Mouse (Mus musculus): ENCODE results near the gene Akap2.

The Akap2 gene

GRCm38 (mm10) chr4:57798286-57799018, 81.0 kb downstream of the Akap2 start:
- no peak for DNase-seq

- DNase-seq: no peak
Measured at GRCm38 (mm10) chr4:57799297-57799696, 81.8 kb downstream of the Akap2 start.

- DNase-seq: no peak
Measured at GRCm38 (mm10) chr4:57801239-57801638, 83.8 kb downstream of the Akap2 start.

GRCm38 (mm10) chr4:57801986-57802385, 84.5 kb downstream of the Akap2 start:
- no peak for DNase-seq

GRCm38 (mm10) chr4:57802411-57802810, 85.0 kb downstream of the Akap2 start:
- DNase-seq: no peak

GRCm38 (mm10) chr4:57804902-57805301, 87.4 kb downstream of the Akap2 start:
- DNase-seq: no peak

GRCm38 (mm10) chr4:57809449-57809848, 92.0 kb downstream of the Akap2 start:
- DNase-seq: no peak

GRCm38 (mm10) chr4:57812075-57812474, 94.6 kb downstream of the Akap2 start:
- no peak for DNase-seq

- DNase-seq: no peak
Measured at GRCm38 (mm10) chr4:57812916-57813575, 95.6 kb downstream of the Akap2 start.

GRCm38 (mm10) chr4:57813576-57813945, 96.1 kb downstream of the Akap2 start:
- no peak for DNase-seq

- DNase-seq: no peak
Measured at GRCm38 (mm10) chr4:57815355-57815754, 97.9 kb downstream of the Akap2 start.

GRCm38 (mm10) chr4:57816146-57816545, 98.7 kb downstream of the Akap2 start:
- no peak for DNase-seq

GRCm38 (mm10) chr4:57820839-57821374, 103.5 kb downstream of the Akap2 start:
- no peak for DNase-seq

GRCm38 (mm10) chr4:57821556-57822356, 104.3 kb downstream of the Akap2 start:
- no peak for DNase-seq

GRCm38 (mm10) chr4:57822641-57823040, 105.2 kb downstream of the Akap2 start:
- no peak for DNase-seq

- DNase-seq: no peak
Measured at GRCm38 (mm10) chr4:57824626-57825240, 107.3 kb downstream of the Akap2 start.

- no peak for DNase-seq
Measured at GRCm38 (mm10) chr4:57826272-57826671, 108.8 kb downstream of the Akap2 start.

GRCm38 (mm10) chr4:57829131-57829530, 111.7 kb downstream of the Akap2 start:
- no peak for DNase-seq

GRCm38 (mm10) chr4:57829740-57830139, 112.3 kb downstream of the Akap2 start:
- no peak for DNase-seq

- DNase-seq: no peak
Measured at GRCm38 (mm10) chr4:57832318-57832717, 114.9 kb downstream of the Akap2 start.

GRCm38 (mm10) chr4:57833060-57833459, 115.6 kb downstream of the Akap2 start:
- DNase-seq: no peak

- DNase-seq: no peak
Measured at GRCm38 (mm10) chr4:57834141-57834540, 116.7 kb downstream of the Akap2 start.

GRCm38 (mm10) chr4:57837089-57837488, 119.6 kb downstream of the Akap2 start:
- no peak for DNase-seq
